ENCODE assay signal across 8 mouse cellular contexts in the genomic region with DNA sequence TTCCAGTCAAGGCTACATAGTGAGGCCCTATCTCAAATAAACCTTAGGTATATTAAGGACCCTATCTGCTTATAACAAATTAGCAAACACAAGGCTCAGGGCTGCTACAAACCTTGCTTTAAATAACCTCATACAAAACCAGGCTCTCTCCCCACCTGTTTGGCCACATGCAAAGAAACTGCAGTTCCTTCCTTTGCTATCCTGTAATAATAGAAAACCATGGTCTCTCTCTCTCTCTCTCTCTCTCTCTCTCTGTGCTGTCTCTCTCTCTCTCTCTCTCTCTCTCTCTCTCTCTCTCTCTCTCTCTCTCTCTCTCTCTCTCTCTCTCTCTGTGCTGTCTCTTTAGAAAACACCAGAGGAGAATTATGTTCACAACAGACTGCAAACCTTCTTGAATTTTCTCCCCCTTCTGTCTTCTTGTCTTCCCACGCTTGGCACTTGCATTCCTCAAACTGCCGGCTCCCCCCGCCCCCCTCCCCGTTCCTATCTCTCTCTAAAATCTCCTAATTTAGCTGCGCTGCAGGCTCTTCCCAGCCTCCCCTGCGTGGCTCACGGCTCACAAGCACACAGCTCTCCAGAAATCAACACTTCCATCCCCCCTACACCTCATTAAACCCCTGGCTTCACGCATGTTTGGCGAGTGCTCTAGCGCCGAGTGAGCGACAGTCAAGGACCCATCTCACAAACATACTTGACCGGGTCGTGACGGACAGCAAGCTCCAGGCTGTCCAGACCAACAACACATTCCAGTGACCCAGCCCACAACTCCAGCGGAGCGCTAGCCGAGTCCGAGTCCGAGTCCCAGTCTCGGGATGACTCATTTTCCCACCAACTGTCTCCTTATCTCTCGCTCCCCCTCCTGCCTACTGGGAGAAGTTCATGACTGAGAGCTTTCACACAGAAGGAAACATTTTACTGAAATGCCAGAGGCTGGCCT. TPM values are rescaled to one million over a fixed set of nuclear protein-coding genes. Genes with fewer than 3 reads are reported as not detected.
A peak's percentile ranks its signal among the peaks of the same experiment; 100 is the strongest.
DNase-seq lines count a peak whose midpoint lies in the region; ATAC-seq and TF ChIP-seq lines count a peak whose summit lies in the region.

No protein-coding gene starts in this region.

- peak in 2 of 3 experiments; percentile 23 to 25; a peak in 2 of 6 replicates for TF ChIP-seq CTCF in MEL (IDR thresholded peaks at IDR 0.05 in 2 of 3, conservative IDR thresholded peaks at IDR 0.05 in 1 of 3; ENCODE audit: control insufficient read depth in 1 of 3, insufficient read depth in 1 of 3, low read depth in 2 of 3, low read length in 3 of 3, poor library complexity in 1 of 3, severe bottlenecking in 1 of 3)
- peak; percentile 70 for TF ChIP-seq CTCF in lung, embryonic 14.5 days (IDR thresholded peaks at IDR 0.05; ENCODE audit: low read depth)
- 0 out of 2 replicates have a peak, but pooled peaks have one; percentile 14 for TF ChIP-seq CTCF in olfactory bulb, adult 2 months (IDR thresholded peaks at IDR 0.05; ENCODE audit: insufficient read depth, low read depth, low read length)

- peaks cover 3 to 12% of the 10 kb centered on the region in 2 experiments for H3K4me1 ChIP-seq in MEL (ENCODE audit: control insufficient read depth in 1 of 2, insufficient read depth in 2 of 2, low read length in 2 of 2)
- H3K4me1 ChIP-seq in lung, embryonic 14.5 days (ENCODE audit: insufficient read depth): peaks cover 13% of the 10 kb centered on the region
- peaks cover 25% of the 10 kb centered on the region for H3K4me1 ChIP-seq in olfactory bulb, adult 2 months (ENCODE audit: control insufficient read depth, insufficient read depth, low read length)

- H3K4me2 ChIP-seq in lung, embryonic 14.5 days: peak overlapping the region; percentile 79

- H3K79me2 ChIP-seq in MEL (ENCODE audit: control insufficient read depth, insufficient read depth, low read length, poor library complexity): no peaks in the 10 kb centered on the region

- TF ChIP-seq EP300 in MEL (IDR thresholded peaks at IDR 0.05; ENCODE audit: low read depth in 1 of 2, low read length in 2 of 2): peak; percentile 27 to 48; a peak in 3 of 4 replicates

- peak in 1 of 2 experiments; percentile 45; a peak in 1 of 4 replicates for TF ChIP-seq POLR2A in MEL (IDR thresholded peaks at IDR 0.05; ENCODE audit: control insufficient read depth in 1 of 2, insufficient read depth in 1 of 2, low read depth in 1 of 2, low read length in 2 of 2, poor library complexity in 1 of 2)
- TF ChIP-seq POLR2A in olfactory bulb, adult 2 months (IDR thresholded peaks at IDR 0.05; ENCODE audit: insufficient read depth, low read depth, low read length): 0 out of 2 replicates have a peak, but pooled peaks have one; percentile 44

- peak overlapping the region; percentile 66 to 76 for H3K4me3 ChIP-seq in MEL (ENCODE audit: control insufficient read depth in 1 of 2, insufficient read depth in 1 of 2, low read depth in 2 of 2, low read length in 2 of 2)
- H3K4me3 ChIP-seq in lung, embryonic 14.5 days (ENCODE audit: low read depth, low read length): peak overlapping the region; percentile 36
- H3K4me3 ChIP-seq in olfactory bulb, adult 2 months (ENCODE audit: insufficient read depth, low read depth, low read length): peak overlapping the region; percentile 45

- no peak; the same call in 1 of the 2 replicates for TF ChIP-seq RAD21 in MEL (IDR thresholded peaks at IDR 0.05; ENCODE audit: low read depth, low read length)

- H3K36me3 ChIP-seq in MEL (ENCODE audit: control insufficient read depth in 1 of 2, insufficient read depth in 2 of 2, low read length in 2 of 2): peaks cover 0 to 15% of the 10 kb centered on the region in 2 experiments; a peak in 2 of 4 replicates
- no peaks in the 10 kb centered on the region for H3K36me3 ChIP-seq in lung, embryonic 14.5 days (ENCODE audit: insufficient read depth)

- WGBS in lung, embryonic 14.5 days: under 1% methylated on average over 22 of the region's 22 CpGs
- 1% methylated on average over 22 of the region's 22 CpGs for WGBS in olfactory bulb, adult 2 months

- DNase-seq in MEL (ENCODE audit: low read depth, low spot score): peak; percentile 87
- peak; percentile 83 for DNase-seq in cerebellum, adult 9-10 months
- DNase-seq in layer of hippocampus, adult 9-10 months (ENCODE audit: low spot score): peak; percentile 69
- peak; percentile 93 for DNase-seq in lung, embryonic 14.5 days
- peak; percentile 39 to 48 for DNase-seq in thymus, postnatal 10 days (ENCODE audit: low spot score in 2 of 2)

- ATAC-seq in frontal cortex, adult (ENCODE audit: low TSS enrichment): peak; percentile 95
- ATAC-seq in hematopoietic stem cell, adult 5-6 weeks (replicated peaks in 1 of 2; ENCODE audit: insufficient read depth in 1 of 2, low FRiP score in 2 of 2, low TSS enrichment in 1 of 2, low read depth in 1 of 2, poor library complexity in 2 of 2, severe bottlenecking in 2 of 2): peak; percentile 68 to 75
- peak; percentile 95 for ATAC-seq in lung, embryonic 14.5 days (ENCODE audit: insufficient read depth)

- H3K9me3 ChIP-seq in MEL (replicated peaks; ENCODE audit: insufficient read depth, low read length): no peaks in the 10 kb centered on the region
- no peaks in the 10 kb centered on the region for H3K9me3 ChIP-seq in lung, embryonic 14.5 days (ENCODE audit: low read depth, low read length)

- peak overlapping the region; percentile 92 for H3K27ac ChIP-seq in MEL (ENCODE audit: control insufficient read depth, low read depth, low read length)
- peak overlapping the region; percentile 83 for H3K27ac ChIP-seq in lung, embryonic 14.5 days (ENCODE audit: low read depth)
- H3K27ac ChIP-seq in olfactory bulb, adult 2 months (ENCODE audit: insufficient read depth, low read depth, low read length): peak overlapping the region; percentile 87

- no peaks in the 10 kb centered on the region for H3K27me3 ChIP-seq in MEL (ENCODE audit: control insufficient read depth in 1 of 2, insufficient read depth in 2 of 2, low read length in 2 of 2)
- H3K27me3 ChIP-seq in lung, embryonic 14.5 days (ENCODE audit: insufficient read depth, low read length): no peaks in the 10 kb centered on the region

- H3K9ac ChIP-seq in MEL (ENCODE audit: control insufficient read depth, low read depth, low read length, poor library complexity, severe bottlenecking): peak overlapping the region; percentile 78
- H3K9ac ChIP-seq in lung, embryonic 14.5 days: peak overlapping the region; percentile 52

TF ChIP-seq in MEL, 35 proteins besides CTCF, POLR2A, EP300 and RAD21 (continues in another document):
- TF ChIP-seq POLR2AphosphoS5 (IDR thresholded peaks at IDR 0.05; ENCODE audit: borderline replicate concordance, low read depth, low read length) (no peak), RCOR1 (IDR thresholded peaks at IDR 0.05; ENCODE audit: low read depth, low read length) (peak; percentile 36; the same call in 1 of the 2 replicates), TBP (IDR thresholded peaks at IDR 0.05; ENCODE audit: low read depth, low read length) (no peak), MYC (IDR thresholded peaks at IDR 0.05; ENCODE audit: low read depth, low read length) (0 out of 2 replicates have a peak, but pooled peaks have one; percentile 17), MAFK (IDR thresholded peaks at IDR 0.05; ENCODE audit: borderline replicate concordance, low read depth, low read length) (no peak), SMC3 (IDR thresholded peaks at IDR 0.05; ENCODE audit: low read depth, low read length) (no peak), TAL1 (IDR thresholded peaks at IDR 0.05; ENCODE audit: low read length) (peak; percentile 29; the same call in 1 of the 2 replicates)

RNA-seq across cellular contexts. Expression of a gene that starts 7.7 kb away (rescaled TPM):
- 80.0 and 98.0 TPM in 2 replicates for total RNA-seq in MEL (2012; rRNA removed)
- polyA plus RNA-seq in MEL (2012; ENCODE audit: insufficient read depth in 1 of 2, insufficient read length in 2 of 2, low read depth in 1 of 2, low replicate concordance in 2 of 2, missing spikeins in 1 of 2): 100 to 1,000 TPM in 1 of 2 experiments, not detected in 1; 170 TPM
- total RNA-seq in hematopoietic stem cell, adult 5-6 weeks (2017): 82.0 and 105 TPM in 2 replicates
- 286 and 291 TPM in 2 replicates for polyA plus RNA-seq in lung, embryonic 14.5 days (2014; fragmentation: Nextera tagmentation; extraction: Ambion mirVana)
- polyA plus RNA-seq in olfactory bulb, adult 2 months (2012; ENCODE audit: insufficient read depth, insufficient read length, low replicate concordance, missing spikeins): not detected in 2 replicates

RNA-seq across cellular contexts. Expression of a gene that starts 18.5 kb away (rescaled TPM):
- total RNA-seq in MEL (2012; rRNA removed): 714 and 736 TPM in 2 replicates
- polyA plus RNA-seq in MEL (2012; ENCODE audit: insufficient read depth in 1 of 2, insufficient read length in 2 of 2, low read depth in 1 of 2, low replicate concordance in 2 of 2, missing spikeins in 1 of 2): 100 to 1,000 TPM; 561 to 740 TPM
- 198 and 266 TPM in 2 replicates for total RNA-seq in hematopoietic stem cell, adult 5-6 weeks (2017)
- polyA plus RNA-seq in lung, embryonic 14.5 days (2014; fragmentation: Nextera tagmentation; extraction: Ambion mirVana): 1,568 and 1,614 TPM in 2 replicates
- polyA plus RNA-seq in olfactory bulb, adult 2 months (2012; ENCODE audit: insufficient read depth, insufficient read length, low replicate concordance, missing spikeins): 797 TPM in 1 of 2 replicates, not detected in the other

RNA-seq across cellular contexts. Expression of a gene that starts 21.7 kb away (rescaled TPM):
- 6.3 and 6.5 TPM in 2 replicates for total RNA-seq in MEL (2012; rRNA removed)
- 10 to 100 TPM in 1 of 2 experiments, not detected in 1; 32.2 TPM for polyA plus RNA-seq in MEL (2012; ENCODE audit: insufficient read depth in 1 of 2, insufficient read length in 2 of 2, low read depth in 1 of 2, low replicate concordance in 2 of 2, missing spikeins in 1 of 2)
- total RNA-seq in hematopoietic stem cell, adult 5-6 weeks (2017): 14.1 and 14.3 TPM in 2 replicates
- 35.0 and 37.5 TPM in 2 replicates for polyA plus RNA-seq in lung, embryonic 14.5 days (2014; fragmentation: Nextera tagmentation; extraction: Ambion mirVana)
- polyA plus RNA-seq in olfactory bulb, adult 2 months (2012; ENCODE audit: insufficient read depth, insufficient read length, low replicate concordance, missing spikeins): not detected in 2 replicates

RNA-seq across cellular contexts. Expression of a gene that starts 21.8 kb away (rescaled TPM):
- 50.8 and 63.2 TPM in 2 replicates for total RNA-seq in MEL (2012; rRNA removed)
- 10 to 100 TPM in 1 of 2 experiments, not detected in 1; 59.2 TPM for polyA plus RNA-seq in MEL (2012; ENCODE audit: insufficient read depth in 1 of 2, insufficient read length in 2 of 2, low read depth in 1 of 2, low replicate concordance in 2 of 2, missing spikeins in 1 of 2)
- 8.6 and 9.6 TPM in 2 replicates for total RNA-seq in hematopoietic stem cell, adult 5-6 weeks (2017)
- polyA plus RNA-seq in lung, embryonic 14.5 days (2014; fragmentation: Nextera tagmentation; extraction: Ambion mirVana): 61.9 and 62.6 TPM in 2 replicates
- polyA plus RNA-seq in olfactory bulb, adult 2 months (2012; ENCODE audit: insufficient read depth, insufficient read length, low replicate concordance, missing spikeins): not detected in 2 replicates

RNA-seq across cellular contexts. Expression of a gene that starts 29.5 kb away (rescaled TPM):
- total RNA-seq in MEL (2012; rRNA removed): 725 and 749 TPM in 2 replicates
- polyA plus RNA-seq in MEL (2012; ENCODE audit: insufficient read depth in 1 of 2, insufficient read length in 2 of 2, low read depth in 1 of 2, low replicate concordance in 2 of 2, missing spikeins in 1 of 2): 1,000 to 10,000 TPM in 1 of 2 experiments, 100 to 1,000 TPM in 1; 328 to 1,215 TPM
- total RNA-seq in hematopoietic stem cell, adult 5-6 weeks (2017): 38.2 and 63.4 TPM in 2 replicates
- 842 and 846 TPM in 2 replicates for polyA plus RNA-seq in lung, embryonic 14.5 days (2014; fragmentation: Nextera tagmentation; extraction: Ambion mirVana)
- not detected in 2 replicates for polyA plus RNA-seq in olfactory bulb, adult 2 months (2012; ENCODE audit: insufficient read depth, insufficient read length, low replicate concordance, missing spikeins)

Comparison
In these comparisons a context has a peak if more than half of its experiments do, and no peak if none do; other contexts are left out.
1. Peak in every context shown above with its lines: DNase-seq, ATAC-seq, H3K4me3 ChIP-seq and H3K27ac ChIP-seq.
2. CTCF ChIP-seq: peak in every context shown above with its lines; median percentile 70 in lung, embryonic 14.5 days; 24 in MEL; 14 in olfactory bulb, adult 2 months.
3. RNA of a gene that starts 21.7 kb away (polyA plus RNA-seq): 35.0 to 37.5 TPM in lung, embryonic 14.5 days and 32.2 TPM in MEL; not detected in olfactory bulb, adult 2 months; every median in the first group is over 10 times any median in the second.